Mouse (Mus musculus) E14TG2a.4 (cell line): ENCODE data around the gene Lhcgr.

Source experiments
- CTCF ChIP-seq: conservative IDR thresholded peaks from 2 replicates; pipeline ENCODE4 v1.5.1; 2014; ENCODE audit warnings: low read length
- NANOG ChIP-seq: IDR thresholded peaks from 2 replicates; pipeline ENCODE4 v1.6.1; 2014; ENCODE audit warnings: borderline replicate concordance, low read length, mixed read lengths
- POU5F1 ChIP-seq: IDR thresholded peaks from 2 replicates; pipeline ENCODE4 v1.6.1; 2014; ENCODE audit warnings: low read length, borderline replicate concordance

DNA sequence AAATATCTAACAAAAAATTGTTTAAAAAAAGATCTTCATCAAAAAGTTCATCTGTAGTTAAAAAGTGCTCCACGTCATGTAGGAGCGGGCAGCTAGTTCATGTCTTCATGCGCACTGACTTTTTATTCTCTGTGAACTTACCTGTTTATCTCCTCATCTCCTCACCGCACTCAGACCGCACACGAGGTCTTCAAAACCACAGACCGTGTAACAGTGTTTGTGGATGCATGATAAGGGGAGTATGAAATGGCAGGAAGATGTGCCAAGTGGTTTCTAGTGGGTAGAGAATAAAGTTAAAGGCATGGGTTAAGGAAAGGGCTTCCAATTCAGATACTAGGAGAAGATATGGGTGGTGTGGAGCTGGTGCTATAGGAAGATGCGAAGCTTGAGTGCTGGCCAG is 14.6 kb upstream of the Lhcgr start:
- TF ChIP-seq CTCF (no peak), POU5F1 (no peak), NANOG (no peak)
